Mouse (Mus musculus): ENCODE data around the gene Ccnd3.

DNA sequence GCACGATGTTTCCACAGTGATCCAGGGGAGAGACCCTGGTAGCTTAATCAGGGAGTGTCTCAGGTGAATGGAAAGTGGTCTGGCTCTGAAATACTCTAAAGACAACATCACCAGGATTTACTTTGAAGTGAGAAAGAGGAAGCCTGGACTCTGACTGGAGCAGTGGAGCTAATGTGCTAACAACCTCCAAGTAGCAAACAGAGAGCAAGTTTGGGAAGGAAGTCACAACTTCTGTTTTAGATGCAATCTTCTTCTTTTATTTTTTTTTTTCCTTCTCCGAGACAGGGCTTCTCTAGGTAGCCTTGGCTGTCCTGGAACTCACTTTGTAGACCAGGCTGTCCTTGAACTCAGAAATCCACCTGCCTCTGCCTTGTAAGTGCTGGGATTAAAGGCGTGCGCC, 104.3 kb downstream of the Ccnd3 start:
- TF ChIP-seq POLR2A (IDR thresholded peaks at IDR 0.05; ENCODE audit: extremely low read depth, insufficient read depth, low read length), result no peak
- TF ChIP-seq CTCF (IDR thresholded peaks at IDR 0.05; ENCODE audit: low read depth, low read length), result no peak
